Mouse (Mus musculus): ENCODE measurements around the gene Gpr137.

- TF ChIP-seq CTCF (IDR thresholded peaks at IDR 0.05; ENCODE audit: low read depth, low read length) (no peak), POLR2A (IDR thresholded peaks at IDR 0.05; ENCODE audit: insufficient read depth, low read length) (peak; percentile 66)
Measured at GRCm38 (mm10) chr19:6942249-6942691, at the start of gene Gpr137.
